Mouse (Mus musculus) spleen, postnatal 4 days (tissue): ENCODE data around the gene Camkmt.

Experiments used
- DNase-seq, 2 experiments: peaks; one replicate each; pipeline ENCODE4 v3.0.0; 2022; ENCODE audit warnings: low spot score in 2 of 2

The Camkmt gene

GRCm38 (mm10) chr17:85291601-85292000, 201.2 kb downstream of the Camkmt start:
- DNase-seq, result no peak

DNA sequence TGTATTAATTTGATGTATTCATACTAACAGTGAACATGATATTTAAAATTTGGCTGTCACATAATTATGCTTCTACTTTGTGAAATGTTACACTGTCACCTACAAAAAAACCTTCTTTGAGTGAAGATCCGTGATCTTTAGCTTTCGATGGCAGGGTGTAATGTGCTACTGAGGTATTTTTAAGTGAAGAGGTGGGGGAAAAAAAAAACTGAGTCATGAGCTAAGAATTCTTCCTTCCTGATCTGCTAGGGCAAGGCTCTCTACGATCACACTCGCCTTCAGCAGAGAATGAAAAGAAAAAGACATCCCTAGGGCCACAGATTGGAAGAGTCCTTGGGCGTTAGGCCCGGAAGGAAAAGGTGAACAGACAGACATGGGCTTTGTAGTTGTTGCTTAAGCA, 201.9 kb downstream of the Camkmt start:
- DNase-seq, result no peak

DNA sequence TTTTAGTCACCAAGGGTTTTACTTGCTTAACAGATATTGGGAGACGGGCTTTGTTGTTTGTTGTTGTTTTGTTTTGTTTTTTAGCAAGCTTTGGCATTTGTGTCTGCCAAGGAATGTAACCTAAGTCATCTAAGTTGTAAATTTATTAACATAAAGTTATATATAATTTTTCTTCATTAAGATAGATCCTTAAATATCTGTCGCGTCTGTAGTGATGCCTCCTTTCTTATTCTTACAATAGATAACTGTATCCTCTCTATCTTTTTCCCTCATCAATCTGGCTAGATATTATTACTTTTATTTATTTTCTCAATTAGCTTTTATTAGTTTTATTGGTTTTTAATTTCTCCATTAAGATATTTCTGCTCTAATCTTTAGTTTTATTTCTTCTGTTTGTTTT, 213.3 kb downstream of the Camkmt start:
- DNase-seq, result no peak

DNA sequence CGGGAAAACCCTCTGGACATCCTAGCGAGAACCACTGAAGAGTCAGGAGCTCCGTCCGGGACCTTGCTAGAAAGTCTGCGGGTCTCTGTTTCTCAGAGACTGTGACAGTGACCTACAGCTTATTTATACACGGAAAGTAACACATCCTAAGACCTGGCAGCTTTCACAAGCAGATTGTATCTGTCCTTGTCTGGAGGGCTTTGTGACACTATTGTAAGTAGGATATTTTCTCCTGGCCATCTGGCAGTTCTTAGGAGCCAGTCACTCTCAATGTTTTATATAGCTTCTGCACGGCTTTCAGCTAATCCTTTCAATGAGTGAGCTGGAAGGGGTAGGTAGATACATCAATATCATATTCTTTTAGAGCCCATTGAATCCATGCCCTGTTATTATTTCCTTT, 218.2 kb downstream of the Camkmt start:
- no peak for DNase-seq

DNA sequence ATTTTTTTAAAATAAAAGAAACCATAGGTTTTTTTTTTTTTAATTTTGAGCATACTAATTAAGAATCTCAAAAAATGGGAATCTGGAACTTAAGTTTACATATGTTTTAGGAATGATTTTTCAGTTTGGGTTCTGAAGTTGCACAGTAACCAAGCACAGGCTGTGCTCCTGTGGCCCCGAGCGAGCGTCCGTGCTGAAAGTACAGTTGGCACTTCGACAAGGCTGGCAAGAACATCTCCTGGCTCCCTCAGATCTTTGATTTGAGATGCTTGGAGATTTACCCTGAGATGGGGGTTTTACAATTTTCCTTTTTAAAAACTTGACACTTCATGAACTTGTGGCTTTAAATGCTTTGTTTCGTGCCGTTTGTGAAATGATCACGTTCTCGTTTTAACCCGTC, 218.7 kb downstream of the Camkmt start:
- no peak for DNase-seq

DNA sequence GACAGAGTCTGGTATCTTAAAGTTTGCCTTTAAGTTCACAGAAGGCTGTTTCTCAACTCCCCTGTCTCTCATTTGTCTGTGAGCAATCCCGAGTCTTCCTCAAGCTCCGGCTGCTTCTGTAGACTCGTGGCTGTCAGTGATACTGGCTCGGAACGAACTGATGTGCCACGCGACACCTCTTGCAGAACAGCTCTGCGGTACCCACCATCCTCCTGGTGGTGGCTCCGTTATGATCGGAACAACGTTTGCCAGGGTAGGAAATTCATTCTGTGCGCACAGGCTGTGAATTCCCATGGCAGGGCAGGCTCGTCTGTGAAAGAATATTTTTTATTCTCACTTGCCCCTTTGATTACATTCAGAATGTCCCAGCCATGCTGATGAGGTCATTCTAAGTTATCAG, 221.0 kb downstream of the Camkmt start:
- DNase-seq, result no peak

GRCm38 (mm10) chr17:85318401-85318800, 228.0 kb downstream of the Camkmt start:
- DNase-seq, result no peak

DNA sequence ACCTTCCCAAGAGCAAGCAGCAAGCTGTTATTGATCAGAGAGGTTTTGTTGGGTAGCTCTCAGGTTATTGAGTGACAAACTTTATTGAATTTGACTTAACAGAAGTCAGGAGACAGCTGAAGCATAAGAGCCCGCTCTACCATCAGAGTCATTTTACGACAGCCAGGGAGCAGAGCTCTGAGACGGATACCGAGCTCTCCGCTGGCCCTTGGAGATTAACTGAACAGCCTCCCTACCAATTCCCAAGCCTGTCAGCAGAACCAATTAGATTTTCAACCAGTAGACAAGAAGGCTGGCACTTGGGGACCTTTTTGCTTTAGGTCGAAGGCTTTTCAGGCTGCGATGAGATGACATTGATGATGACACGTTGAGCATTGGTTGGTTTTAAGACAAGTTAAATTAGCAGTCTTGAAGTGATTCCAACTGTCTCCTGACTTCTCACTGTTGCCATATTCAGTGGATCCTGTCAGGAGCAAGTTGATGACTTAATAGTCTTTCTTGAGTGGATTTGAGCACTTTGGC, 229.5 kb downstream of the Camkmt start:
- no peak for DNase-seq

- DNase-seq, result no peak
Observed at GRCm38 (mm10) chr17:85328901-85329300, 238.5 kb downstream of the Camkmt start.

DNA sequence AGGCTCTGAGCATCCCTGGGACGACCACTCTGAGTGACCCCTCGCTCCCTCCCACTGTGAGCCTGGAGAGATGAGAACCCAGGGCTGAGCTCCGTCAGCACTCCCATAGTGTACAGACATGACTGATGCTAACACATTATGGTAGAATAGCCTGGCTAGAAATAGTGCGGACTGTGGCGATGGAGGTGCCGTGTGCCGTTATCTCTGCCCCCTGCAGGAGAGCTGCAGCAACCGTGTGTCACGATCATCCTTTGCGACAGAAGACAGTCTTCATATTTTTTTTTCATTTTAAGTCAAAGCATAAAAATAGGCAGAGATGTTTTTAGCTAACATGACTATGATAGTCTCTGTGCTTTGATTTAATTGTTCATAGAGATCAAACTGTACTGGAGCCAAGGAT, 245.1 kb downstream of the Camkmt start:
- DNase-seq, result no peak

GRCm38 (mm10) chr17:85337666-85338065, 247.3 kb downstream of the Camkmt start:
- DNase-seq, result no peak

- no peak for DNase-seq
Observed at GRCm38 (mm10) chr17:85341134-85341700, 250.9 kb downstream of the Camkmt start.

GRCm38 (mm10) chr17:85342471-85342870, 252.1 kb downstream of the Camkmt start:
- no peak for DNase-seq

DNA sequence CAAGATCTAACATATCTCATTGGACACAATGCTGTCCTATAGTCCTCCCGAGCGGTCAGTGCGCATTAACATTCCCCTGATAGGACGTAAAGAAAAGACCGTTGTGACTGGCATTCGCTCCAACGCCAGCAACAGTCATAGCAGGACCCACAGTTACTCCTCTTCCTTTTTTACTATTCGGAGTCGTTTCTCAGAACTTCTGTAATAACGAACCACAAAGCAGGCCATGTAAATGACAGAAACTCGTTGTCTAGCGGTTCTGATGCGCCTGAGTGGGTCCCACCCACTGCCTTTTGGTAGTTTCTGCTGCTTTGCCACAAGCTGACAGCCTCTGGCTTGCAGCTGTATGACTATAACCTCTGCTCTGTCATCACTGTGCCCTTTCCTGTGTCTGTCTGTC, 253.1 kb downstream of the Camkmt start:
- no peak for DNase-seq

DNA sequence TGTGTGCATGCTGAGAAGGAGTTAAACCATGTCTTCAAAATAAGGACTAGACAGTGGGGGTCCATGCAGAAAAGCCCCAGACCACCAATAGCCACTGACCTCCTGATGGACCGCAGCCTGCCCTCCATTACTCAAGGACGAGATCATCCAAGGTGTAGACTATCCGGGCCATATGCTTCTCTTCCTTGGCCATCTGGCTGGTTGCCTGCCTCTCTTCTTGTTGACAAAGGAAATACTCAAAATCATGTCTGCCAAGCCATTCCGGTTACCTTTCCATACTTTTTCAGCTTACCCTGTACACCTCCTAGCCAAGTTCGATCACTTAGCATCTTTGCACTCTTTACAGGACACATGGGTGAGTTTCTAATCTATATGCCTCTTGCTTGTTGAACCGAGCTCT, 256.3 kb downstream of the Camkmt start:
- DNase-seq, result no peak

DNA sequence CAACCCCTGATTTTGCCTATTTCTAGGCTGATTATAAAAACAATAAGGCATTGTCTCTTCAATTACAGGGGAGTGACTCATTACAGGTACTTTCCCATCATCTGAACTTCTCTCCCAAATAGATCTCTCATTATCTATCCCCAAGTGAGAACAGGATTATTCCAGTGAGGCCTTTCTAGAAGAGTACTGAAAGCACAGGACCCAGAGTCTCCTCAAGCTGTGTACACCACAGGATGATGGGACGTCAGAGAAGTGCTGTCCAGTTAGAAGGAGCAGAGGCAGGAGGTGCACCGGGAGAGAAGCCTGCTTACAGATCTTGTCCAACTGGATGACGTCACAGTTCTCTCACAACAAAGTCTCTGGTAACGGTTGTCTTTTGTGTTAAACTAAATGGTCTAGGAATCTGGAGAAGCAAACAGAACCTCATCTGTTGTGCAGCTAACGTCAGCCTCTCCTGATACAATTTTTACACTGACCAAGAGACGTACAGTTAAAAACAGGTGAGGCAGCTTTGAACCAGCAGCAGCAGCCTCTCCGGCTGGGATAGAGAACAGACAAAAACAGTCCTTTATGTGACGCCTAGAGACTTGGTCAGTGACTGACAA, 259.1 kb downstream of the Camkmt start:
- no peak for DNase-seq

DNA sequence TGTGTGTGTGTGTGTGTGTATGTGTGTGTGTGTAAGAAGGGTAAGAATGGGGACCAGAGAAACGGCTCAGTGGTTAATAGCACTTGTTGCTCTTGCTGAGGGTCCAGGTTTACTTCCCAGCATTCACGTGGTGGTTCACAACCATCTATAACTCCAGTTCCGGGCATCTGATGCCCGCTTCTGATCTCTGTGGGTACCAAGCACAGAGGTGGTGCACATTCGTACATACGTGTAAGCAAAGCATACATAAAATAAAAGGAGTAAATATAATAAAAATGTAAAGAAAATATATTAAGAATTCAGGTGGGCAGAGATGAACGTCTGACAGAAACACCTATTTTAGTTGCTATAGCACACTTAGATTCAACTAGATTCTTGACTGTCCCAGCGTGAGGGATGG, 260.9 kb downstream of the Camkmt start:
- DNase-seq, result no peak

DNA sequence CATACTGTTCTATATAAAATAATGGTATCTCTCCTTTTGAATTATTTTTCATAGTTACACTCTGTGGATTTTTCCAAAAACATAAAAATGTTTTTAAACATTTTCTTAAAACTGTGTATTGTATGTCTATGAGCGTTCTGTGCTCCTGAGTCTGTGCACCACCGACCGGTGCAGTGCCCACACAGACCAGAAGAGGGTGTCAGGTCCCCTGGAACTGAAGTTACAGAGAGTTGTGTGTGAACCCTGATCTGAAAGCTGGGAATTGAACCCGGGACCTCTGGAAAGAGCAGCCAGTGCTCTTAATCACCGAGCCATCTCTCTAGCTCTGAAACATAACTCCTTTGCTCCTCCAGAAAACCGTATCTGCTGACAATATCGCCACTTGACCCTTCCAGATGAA, 262.4 kb downstream of the Camkmt start:
- DNase-seq, result no peak

DNA sequence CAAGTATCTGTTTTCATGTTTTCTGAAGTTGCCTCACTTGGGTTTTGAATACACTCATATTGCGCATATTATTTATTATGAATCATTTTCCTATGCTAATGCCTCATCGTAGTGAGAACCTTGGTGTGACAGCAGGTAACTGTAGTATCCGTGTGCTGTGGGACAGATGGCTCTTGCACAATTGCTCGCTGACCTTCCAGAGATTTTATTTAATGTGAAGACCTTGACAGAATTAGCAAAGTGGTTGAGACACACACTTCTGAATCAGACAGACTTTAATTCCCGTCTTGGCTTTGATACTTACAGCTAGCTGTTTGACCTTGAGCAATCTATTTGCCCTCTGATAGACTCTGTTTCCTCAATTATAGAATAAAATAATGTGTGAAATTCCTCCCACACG, 262.8 kb downstream of the Camkmt start:
- DNase-seq, result no peak

DNA sequence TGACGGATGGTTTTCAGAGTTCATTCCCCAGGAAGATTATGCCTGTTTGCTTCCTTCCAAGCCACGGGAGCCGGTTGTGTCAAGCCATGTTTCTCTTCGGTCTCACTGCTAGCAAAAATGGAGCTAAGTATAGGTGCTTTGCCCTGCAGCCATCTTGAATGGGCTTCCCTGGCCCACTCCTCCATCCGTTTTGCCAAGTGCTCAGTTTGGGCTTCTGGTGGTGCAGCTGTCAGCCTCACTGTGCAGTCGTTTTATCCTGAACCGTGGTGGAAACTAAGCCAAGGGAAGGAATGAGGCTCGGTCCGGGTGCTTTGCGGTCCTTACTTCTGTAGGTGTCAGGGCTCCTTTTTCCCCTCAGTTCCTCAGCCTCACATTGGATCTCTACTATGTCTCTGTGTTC, 263.3 kb downstream of the Camkmt start:
- no peak for DNase-seq

- DNase-seq, result no peak
Observed at GRCm38 (mm10) chr17:85355356-85355755, 265.0 kb downstream of the Camkmt start.

DNA sequence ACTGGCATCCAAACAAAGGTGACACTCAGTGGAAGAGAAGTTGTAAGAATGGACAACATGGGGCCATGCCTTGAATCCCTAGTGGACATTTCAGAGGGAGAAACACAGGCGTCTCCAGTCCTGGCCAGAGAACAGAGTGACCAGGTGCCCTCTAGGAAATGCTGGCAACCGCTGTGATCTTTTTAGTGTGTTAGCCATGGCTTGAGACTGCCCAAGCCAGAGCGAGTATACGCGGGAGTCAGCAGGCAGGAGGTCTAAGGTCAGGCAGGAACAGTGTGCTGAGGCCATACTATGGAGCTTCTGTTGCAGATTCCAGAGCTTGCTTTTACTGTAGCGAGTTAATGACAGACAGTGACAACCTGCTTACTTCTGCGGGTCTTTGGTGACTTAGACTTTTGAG, 270.7 kb downstream of the Camkmt start:
- DNase-seq, result no peak

DNA sequence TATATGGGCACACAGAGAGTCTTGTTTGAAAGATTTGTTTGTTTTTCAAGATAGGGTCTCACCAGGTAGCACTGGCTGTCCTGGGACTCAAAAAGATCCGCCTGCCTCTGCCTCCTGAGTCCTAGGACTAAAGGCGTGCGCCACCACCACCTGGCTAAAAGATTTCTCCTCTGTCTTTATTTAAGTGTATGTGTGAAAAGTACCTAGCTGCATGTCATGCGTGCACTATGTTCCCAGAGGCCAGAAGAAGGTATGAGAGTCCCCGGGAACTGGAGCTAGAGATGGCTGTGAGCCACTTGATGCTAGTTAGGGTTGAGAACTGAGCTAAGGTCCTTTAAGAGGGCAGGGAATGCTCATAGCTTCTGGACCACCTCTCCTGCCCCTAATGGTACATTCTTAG, 277.0 kb downstream of the Camkmt start:
- DNase-seq, result no peak

DNA sequence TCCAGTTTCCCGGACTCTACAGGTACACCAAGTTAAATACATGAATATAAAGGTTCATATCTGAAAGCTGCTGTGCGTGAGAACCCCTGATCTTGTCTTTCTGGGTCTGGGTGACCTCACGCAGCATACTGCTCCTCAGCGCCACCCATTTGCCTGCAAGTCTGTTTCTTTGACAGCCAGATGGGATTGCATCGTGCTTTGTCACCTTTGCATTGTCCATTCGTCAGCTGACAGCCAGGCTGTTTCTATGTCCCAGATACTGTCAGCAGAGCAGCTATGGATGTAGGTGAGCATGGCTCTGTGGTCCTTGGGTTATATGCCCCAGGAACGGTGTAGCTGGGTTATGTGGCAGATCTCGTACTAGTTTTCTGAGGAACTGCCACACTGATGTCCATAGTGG, 278.4 kb downstream of the Camkmt start:
- no peak for DNase-seq
